Mouse (Mus musculus) testis, adult 2 months (tissue): ENCODE data around the gene Myg1.

Experiments used
- CTCF ChIP-seq: fragments of 200-500 bp; IDR thresholded peaks from 2 replicates; pipeline ENCODE4 v1.5.1; 2012; ENCODE audit warnings: low read depth, mild to moderate bottlenecking, inconsistent platforms, low read length, moderate library complexity; ENCODE audit not compliant: control insufficient read depth, insufficient read depth, insufficient replicate concordance
- POLR2A ChIP-seq: fragments of 200-500 bp; IDR thresholded peaks from 2 replicates; pipeline ENCODE4 v1.6.1; 2012; ENCODE audit warnings: low read depth, mild to moderate bottlenecking, inconsistent platforms, low read length, moderate library complexity; ENCODE audit not compliant: control insufficient read depth

DNA sequence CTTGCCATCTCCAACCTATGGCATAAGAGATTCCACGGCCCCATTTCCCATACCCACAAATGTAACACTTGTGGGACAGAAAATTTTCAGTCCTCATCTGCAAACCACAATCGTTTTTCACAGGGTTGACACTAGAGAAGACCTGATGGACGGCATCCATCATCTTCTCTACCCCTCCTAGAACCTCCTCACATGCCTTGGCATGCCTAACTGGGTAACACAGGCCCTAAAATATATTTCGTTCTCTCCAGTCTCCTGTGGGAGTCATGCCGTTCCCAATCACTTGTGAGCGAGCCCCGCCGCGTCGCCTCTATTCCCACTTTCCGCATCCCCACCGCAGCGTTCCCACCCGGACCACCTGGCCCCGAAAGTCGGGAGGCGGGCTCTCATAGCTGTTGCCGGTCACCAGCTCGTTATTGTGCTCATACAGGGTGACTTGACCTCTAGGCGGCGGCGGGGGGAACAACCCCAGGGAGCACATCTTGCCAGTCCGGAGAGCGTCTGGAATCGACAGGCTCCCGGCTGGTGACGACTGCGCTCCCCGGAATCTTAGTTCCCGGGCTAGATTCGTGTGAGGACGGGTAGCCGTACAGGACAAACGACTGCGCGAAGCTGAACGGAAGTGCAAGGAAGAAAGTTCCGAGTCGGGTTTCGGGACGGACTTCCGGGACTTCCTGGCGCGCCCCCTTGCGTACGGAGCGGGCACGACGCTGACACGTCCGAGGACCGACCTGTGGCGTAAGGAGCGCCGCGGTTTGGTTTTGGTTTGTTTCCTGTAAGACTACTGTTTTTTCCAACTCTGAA lies 18.8 kb downstream of the Myg1 start, which contains the start of gene Aaas:
- TF ChIP-seq CTCF: peak; percentile 89
- peak; percentile 81 for TF ChIP-seq POLR2A
